Mouse (Mus musculus): ENCODE measurements around the gene Mdfic. TPM values are rescaled to one million over a fixed set of nuclear protein-coding genes. Genes with fewer than 3 reads are reported as not detected.
A peak's percentile ranks its signal among the peaks of the same experiment; 100 is the strongest.

Gene Mdfic
- polyA plus RNA-seq, 1 experiment from 2014 or later: 9.1 TPM

- Histone ChIP-seq H3K9me3 (ENCODE audit: low read length) (no peaks in the 10 kb centered on the region), H3K27ac (ENCODE audit: low read length) (no peak overlapping the region), H3K27me3 (replicated peaks; ENCODE audit: insufficient read depth, low read length) (no peaks in the 10 kb centered on the region), H3K4me3 (ENCODE audit: low read depth, low read length) (no peak overlapping the region), H3K4me2 (replicated peaks; ENCODE audit: low read depth, low read length) (no peak overlapping the region), H3K36me3 (ENCODE audit: insufficient read depth, low read length) (peaks cover 6% of the 10 kb centered on the region; the same call in 1 of the 2 replicates), H3K9ac (replicated peaks; ENCODE audit: low read depth) (no peak overlapping the region), H3K4me1 (ENCODE audit: insufficient read depth, low read depth, low read length) (no peaks in the 10 kb centered on the region)
- 44% methylated on average over 8 of the region's 8 CpGs for WGBS
- TF ChIP-seq CTCF (IDR thresholded peaks at IDR 0.05) (no peak), EP300 (IDR thresholded peaks at IDR 0.05) (no peak)
- no peak for ATAC-seq
- DNase-seq (ENCODE audit: low spot score): peak; percentile 30
Observed at GRCm38 (mm10) chr6:15770128-15770527, 49.7 kb downstream of the Mdfic start.

- Histone ChIP-seq H3K4me3 (ENCODE audit: low read depth, low read length) (no peak overlapping the region), H3K27ac (ENCODE audit: low read length) (no peak overlapping the region), H3K9ac (replicated peaks; ENCODE audit: low read depth) (no peak overlapping the region), H3K9me3 (ENCODE audit: low read length) (no peaks in the 10 kb centered on the region), H3K4me2 (replicated peaks; ENCODE audit: low read depth, low read length) (no peak overlapping the region), H3K27me3 (replicated peaks; ENCODE audit: insufficient read depth, low read length) (no peaks in the 10 kb centered on the region), H3K4me1 (ENCODE audit: insufficient read depth, low read depth, low read length) (no peaks in the 10 kb centered on the region), H3K36me3 (ENCODE audit: insufficient read depth, low read length) (no peaks in the 10 kb centered on the region)
- peak; percentile 47 for DNase-seq (ENCODE audit: low spot score)
- no peak for TF ChIP-seq CTCF (IDR thresholded peaks at IDR 0.05)
- TF ChIP-seq EP300 (IDR thresholded peaks at IDR 0.05): peak; percentile 37
- ATAC-seq: peak; percentile 37; the same call in 1 of the 2 replicates
- WGBS: 67% methylated on average over 3 of the region's 3 CpGs
Observed at GRCm38 (mm10) chr6:15777070-15777469, 56.6 kb downstream of the Mdfic start.

GRCm38 (mm10) chr6:15780127-15780526 lies 59.7 kb downstream of the Mdfic start:
- Histone ChIP-seq H3K4me1 (ENCODE audit: insufficient read depth, low read depth, low read length) (no peaks in the 10 kb centered on the region), H3K9ac (replicated peaks; ENCODE audit: low read depth) (no peak overlapping the region), H3K36me3 (ENCODE audit: insufficient read depth, low read length) (no peaks in the 10 kb centered on the region), H3K9me3 (ENCODE audit: low read length) (no peaks in the 10 kb centered on the region), H3K27me3 (replicated peaks; ENCODE audit: insufficient read depth, low read length) (no peaks in the 10 kb centered on the region), H3K4me2 (replicated peaks; ENCODE audit: low read depth, low read length) (no peak overlapping the region), H3K4me3 (ENCODE audit: low read depth, low read length) (no peak overlapping the region), H3K27ac (ENCODE audit: low read length) (no peak overlapping the region)
- TF ChIP-seq CTCF (IDR thresholded peaks at IDR 0.05): no peak
- no peak for TF ChIP-seq EP300 (IDR thresholded peaks at IDR 0.05)
- DNase-seq (ENCODE audit: low spot score) (no peak), ATAC-seq (no peak)

- Histone ChIP-seq H3K27me3 (replicated peaks; ENCODE audit: insufficient read depth, low read length) (no peaks in the 10 kb centered on the region), H3K36me3 (ENCODE audit: insufficient read depth, low read length) (no peaks in the 10 kb centered on the region), H3K4me2 (replicated peaks; ENCODE audit: low read depth, low read length) (no peak overlapping the region), H3K4me1 (ENCODE audit: insufficient read depth, low read depth, low read length) (no peaks in the 10 kb centered on the region), H3K9ac (replicated peaks; ENCODE audit: low read depth) (no peak overlapping the region), H3K27ac (ENCODE audit: low read length) (no peak overlapping the region), H3K4me3 (ENCODE audit: low read depth, low read length) (no peak overlapping the region), H3K9me3 (ENCODE audit: low read length) (no peaks in the 10 kb centered on the region)
- WGBS: 64% methylated on average over 2 of the region's 2 CpGs
- ATAC-seq (peak; percentile 48), DNase-seq (ENCODE audit: low spot score) (peak; percentile 49)
- TF ChIP-seq EP300 (IDR thresholded peaks at IDR 0.05): no peak
- TF ChIP-seq CTCF (IDR thresholded peaks at IDR 0.05): no peak
Observed at GRCm38 (mm10) chr6:15780688-15781087, 60.2 kb downstream of the Mdfic start.

GRCm38 (mm10) chr6:15789523-15790500 lies 69.4 kb downstream of the Mdfic start:
- H3K27me3 ChIP-seq (replicated peaks; ENCODE audit: insufficient read depth, low read length): no peaks in the 10 kb centered on the region
- H3K36me3 ChIP-seq (ENCODE audit: insufficient read depth, low read length): no peaks in the 10 kb centered on the region
- H3K9ac ChIP-seq (replicated peaks; ENCODE audit: low read depth): no peak overlapping the region
- 39% methylated on average over 16 of the region's 16 CpGs for WGBS
- no peak for TF ChIP-seq EP300 (IDR thresholded peaks at IDR 0.05)
- TF ChIP-seq CTCF (IDR thresholded peaks at IDR 0.05): peak; percentile 97
- DNase-seq (ENCODE audit: low spot score): peak; percentile 87
- no peak overlapping the region for H3K4me3 ChIP-seq (ENCODE audit: low read depth, low read length)
- peak; percentile 81 for ATAC-seq
- H3K4me2 ChIP-seq (replicated peaks; ENCODE audit: low read depth, low read length): no peak overlapping the region
- H3K27ac ChIP-seq (ENCODE audit: low read length): no peak overlapping the region
- no peaks in the 10 kb centered on the region for H3K9me3 ChIP-seq (ENCODE audit: low read length)
- H3K4me1 ChIP-seq (ENCODE audit: insufficient read depth, low read depth, low read length): peaks cover 9% of the 10 kb centered on the region

GRCm38 (mm10) chr6:15792680-15793601 lies 72.5 kb downstream of the Mdfic start:
- ATAC-seq: no peak

More at GRCm38 (mm10) chr6:15792680-15793601, 72.5 kb downstream of the Mdfic start:
- Histone ChIP-seq H3K4me1 (ENCODE audit: insufficient read depth, low read depth, low read length) (peaks cover 9% of the 10 kb centered on the region), H3K36me3 (ENCODE audit: insufficient read depth, low read length) (no peaks in the 10 kb centered on the region), H3K27ac (ENCODE audit: low read length) (0 out of 2 replicates have a peak overlapping the region, but pooled peaks have one; percentile 39), H3K9ac (replicated peaks; ENCODE audit: low read depth) (no peak overlapping the region), H3K27me3 (replicated peaks; ENCODE audit: insufficient read depth, low read length) (no peaks in the 10 kb centered on the region), H3K4me2 (replicated peaks; ENCODE audit: low read depth, low read length) (peak overlapping the region; percentile 31), H3K4me3 (ENCODE audit: low read depth, low read length) (peak overlapping the region; percentile 19; the same call in 1 of the 2 replicates), H3K9me3 (ENCODE audit: low read length) (no peaks in the 10 kb centered on the region)
- DNase-seq (ENCODE audit: low spot score): no peak
- WGBS: 50% methylated on average over 12 of the region's 12 CpGs
- no peak for TF ChIP-seq CTCF (IDR thresholded peaks at IDR 0.05)
